In genomic region chr6:56888561-56888960, GRCm38 (mm10) we compare ENCODE assay signal across 19 mouse cellular contexts. TPM values are rescaled to one million over a fixed set of nuclear protein-coding genes. Genes with fewer than 3 reads are reported as not detected.
DNase-seq lines count a peak whose midpoint lies in the region; ATAC-seq lines count a peak whose summit lies in the region.
"Had no signal": no experiment of that assay in that cellular context is flagged by ENCODE, and none has a peak within 500 bp of the region (broad histone marks: within the 10 kb centered on the region; RNA-seq: fewer than 3 reads in every experiment).

No protein-coding gene starts in this region.

- no peaks in the 10 kb centered on the region for H3K36me3 ChIP-seq in forebrain, embryonic 11.5 days (ENCODE audit: control insufficient read depth, insufficient read depth, low read length)

- ATAC-seq in forebrain, embryonic 11.5 days (replicated peaks; ENCODE audit: low FRiP score): no peak
- ATAC-seq: forebrain, embryonic 14.5 days; hindbrain, embryonic 16.5 days; intestine, embryonic 16.5 days; liver, embryonic 12.5 days had no signal

- H3K4me2 ChIP-seq in forebrain, embryonic 11.5 days (ENCODE audit: low read depth, low read length, severe bottlenecking): no peak overlapping the region
- H3K4me2 ChIP-seq: embryonic facial prominence, embryonic 12.5 days; liver, embryonic 12.5 days had no signal

- H3K27me3 ChIP-seq in forebrain, embryonic 11.5 days (ENCODE audit: control insufficient read depth, insufficient read depth, low read length): no peaks in the 10 kb centered on the region
- H3K27me3 ChIP-seq: embryonic facial prominence, embryonic 12.5 days; liver, embryonic 12.5 days; megakaryocyte, embryonic 14.5 days had no signal

- 89% methylated on average over 6 of the region's 6 CpGs for WGBS in forebrain, embryonic 11.5 days

- no peak overlapping the region for H3K9ac ChIP-seq in forebrain, embryonic 11.5 days (ENCODE audit: low read length)
- H3K9ac ChIP-seq: embryonic facial prominence, embryonic 12.5 days; liver, embryonic 12.5 days had no signal

- H3K9me3 ChIP-seq in forebrain, embryonic 11.5 days (ENCODE audit: control insufficient read depth, low read length): no peaks in the 10 kb centered on the region
- H3K9me3 ChIP-seq: embryonic facial prominence, embryonic 12.5 days; limb, embryonic 10.5 days; liver, embryonic 12.5 days; megakaryocyte, embryonic 14.5 days had no signal

- H3K4me1 ChIP-seq in forebrain, embryonic 11.5 days (replicated peaks; ENCODE audit: control insufficient read depth, insufficient read depth, low read length): no peaks in the 10 kb centered on the region
- H3K4me1 ChIP-seq: embryonic facial prominence, embryonic 12.5 days; limb, embryonic 10.5 days had no signal

- H3K4me3 ChIP-seq in forebrain, embryonic 11.5 days (ENCODE audit: low read depth, low read length): no peak overlapping the region
- H3K4me3 ChIP-seq: embryonic facial prominence, embryonic 12.5 days; erythroblast, embryonic 14.5 days; limb, embryonic 10.5 days; liver, embryonic 12.5 days; megakaryocyte, embryonic 14.5 days had no signal

- DNase-seq in cerebellum, postnatal 25 days: peak; percentile 36 to 43
- DNase-seq in cerebellum, postnatal 4 days (ENCODE audit: low spot score in 2 of 2): no peak
- DNase-seq in heart, adult 18-20 months: peak; percentile 49 to 55
- no peak for DNase-seq in heart, postnatal 4 days
- peak; percentile 46 for DNase-seq in adrenal gland, postnatal 14 days
- DNase-seq in gastrocnemius, postnatal 25 days: peak; percentile 50
- DNase-seq in forebrain, embryonic 11.5 days (ENCODE audit: low spot score): no peak
- DNase-seq: kidney, postnatal 4 days; lung, adult 2 months; right cerebral cortex, postnatal 25 days; thymus, adult 2 months had no signal

- no peak overlapping the region for H3K27ac ChIP-seq in forebrain, embryonic 11.5 days (ENCODE audit: low read depth, low read length)
- H3K27ac ChIP-seq: embryonic facial prominence, embryonic 12.5 days; limb, embryonic 10.5 days; liver, embryonic 12.5 days had no signal

RNA-seq across cellular contexts. Expression of gene Nt5c3, which starts 35.2 kb away (rescaled TPM):
- 10 to 100 TPM; 77.4 to 91.0 TPM for total RNA-seq in heart, adult 18-20 months (2021)
- total RNA-seq in heart, postnatal 4 days (2021): 10 to 100 TPM; 44.1 to 46.9 TPM
- total RNA-seq in adrenal gland, postnatal 14 days (2021): 24.9 and 25.9 TPM in 2 replicates
- 10 to 100 TPM; 48.6 to 69.3 TPM for total RNA-seq in gastrocnemius, postnatal 25 days (2021)
- polyA plus RNA-seq in forebrain, embryonic 11.5 days (2014; fragmentation: Nextera tagmentation; extraction: Ambion mirVana): 67.2 and 75.4 TPM in 2 replicates

RNA-seq across cellular contexts. Expression of gene Vmn1r4, which starts 35.3 kb away (rescaled TPM):
- under 1 TPM in 1 of 2 experiments, not detected in 1; 0.18 TPM for total RNA-seq in heart, adult 18-20 months (2021)
- total RNA-seq in heart, postnatal 4 days (2021): under 1 TPM in 1 of 2 experiments, not detected in 1; 0.12 TPM
- 0.26 and 0.41 TPM in 2 replicates for total RNA-seq in adrenal gland, postnatal 14 days (2021)
- total RNA-seq in gastrocnemius, postnatal 25 days (2021): under 1 TPM in 1 of 2 experiments, not detected in 1; 0.21 TPM
- polyA plus RNA-seq in forebrain, embryonic 11.5 days (2014; fragmentation: Nextera tagmentation; extraction: Ambion mirVana): 0.27 and 0.68 TPM in 2 replicates
- polyA plus RNA-seq: erythroblast, embryonic 14.5 days had no signal

RNA-seq across cellular contexts. Expression of gene Fkbp9, which starts 56.7 kb away (rescaled TPM):
- 10 to 100 TPM; 90.3 to 90.9 TPM for total RNA-seq in heart, adult 18-20 months (2021)
- 100 to 1,000 TPM; 130 to 135 TPM for total RNA-seq in heart, postnatal 4 days (2021)
- 72.1 and 73.3 TPM in 2 replicates for total RNA-seq in adrenal gland, postnatal 14 days (2021)
- total RNA-seq in gastrocnemius, postnatal 25 days (2021): 10 to 100 TPM; 48.1 to 54.0 TPM
- polyA plus RNA-seq in forebrain, embryonic 11.5 days (2014; fragmentation: Nextera tagmentation; extraction: Ambion mirVana): 56.7 and 64.6 TPM in 2 replicates

Comparison
In these comparisons a context has a peak if more than half of its experiments do, and no peak if none do; other contexts are left out.
1. DNase-seq: peak in cerebellum, postnatal 25 days (2 of 2), heart, adult 18-20 months (2 of 2), adrenal gland, postnatal 14 days (single experiment) and gastrocnemius, postnatal 25 days (single experiment); none in cerebellum, postnatal 4 days (0 of 2), heart, postnatal 4 days (single experiment) and forebrain, embryonic 11.5 days (single experiment).